Mouse (Mus musculus) hindbrain, embryonic 11.5 days (tissue): ENCODE measurements around the gene Fam166b. TPM values are rescaled to one million over a fixed set of nuclear protein-coding genes. Genes with fewer than 3 reads are reported as not detected.

Source experiments
- ATAC-seq: fragments of 200-750 bp; cut with Nextera tagmentation; 2 replicates; pipeline ENCODE4 v1.8.0; 2017; ENCODE audit warnings: mild to moderate bottlenecking, moderate TSS enrichment, moderate library complexity; ENCODE audit not compliant: low FRiP score
- DNase-seq: peaks from one replicate; pipeline ENCODE4 v3.0.0-alpha.2; 2015; ENCODE audit warnings: low spot score
- H3K27ac ChIP-seq: fragments of 300-500 bp; sonication (generic); 2 replicates; pipeline ENCODE4 v1.5.1; 2014; ENCODE audit warnings: mild to moderate bottlenecking, low read depth, low read length
- H3K27me3 ChIP-seq: fragments of 300-500 bp; sonication (generic); 2 replicates; pipeline ENCODE4 v1.6.1; 2014; ENCODE audit warnings: mild to moderate bottlenecking, low read length, moderate library complexity, mixed read lengths; ENCODE audit not compliant: control insufficient read depth, insufficient read depth
- H3K36me3 ChIP-seq: fragments of 300-500 bp; sonication (generic); 2 replicates; pipeline ENCODE4 v1.6.1; 2014; ENCODE audit warnings: mild to moderate bottlenecking, low read length, moderate library complexity, mixed read lengths; ENCODE audit not compliant: control insufficient read depth, insufficient read depth
- H3K4me1 ChIP-seq: fragments of 300-500 bp; sonication (generic); replicated peaks from 2 replicates; pipeline ENCODE4 v1.6.1; 2014; ENCODE audit warnings: low read length, mixed read lengths; ENCODE audit not compliant: control insufficient read depth, insufficient read depth
- H3K4me2 ChIP-seq: fragments of 300-500 bp; sonication (generic); replicated peaks from 2 replicates; pipeline ENCODE4 v1.6.1; 2014; ENCODE audit warnings: mild to moderate bottlenecking, low read depth, low read length
- H3K4me3 ChIP-seq: fragments of 300-500 bp; sonication (generic); 2 replicates; pipeline ENCODE4 v1.5.1; 2014; ENCODE audit warnings: low read depth, low read length
- H3K9ac ChIP-seq: fragments of 300-500 bp; sonication (generic); 2 replicates; pipeline ENCODE4 v1.6.1; 2014; ENCODE audit warnings: low read depth, low read length
- H3K9me3 ChIP-seq: fragments of 300-500 bp; sonication (generic); 2 replicates; pipeline ENCODE4 v1.6.1; 2016; ENCODE audit warnings: low read length; ENCODE audit not compliant: control insufficient read depth
- WGBS: fragments of 180-500 bp; shearing (Covaris S2); extraction: QIAGEN DNeasy Blood & Tissue Kit; methylation state at CpG from one replicate; pipeline ENCODE4 v1.1.7; 2014; 5-methylcytosine and 5-hydroxymethylcytosine counted together
- polyA plus RNA-seq: library from polyadenylated mRNA; unstranded; fragments of >200 nt; fragmentation: Nextera tagmentation; extraction: Ambion mirVana; gene quantifications from 2 replicates; pipeline ENCODE4 v1.2.1, GENCODE M21; 2014

The Fam166b gene
- polyA plus RNA-seq, 1 experiment from 2014 or later: 0.26 TPM

DNA sequence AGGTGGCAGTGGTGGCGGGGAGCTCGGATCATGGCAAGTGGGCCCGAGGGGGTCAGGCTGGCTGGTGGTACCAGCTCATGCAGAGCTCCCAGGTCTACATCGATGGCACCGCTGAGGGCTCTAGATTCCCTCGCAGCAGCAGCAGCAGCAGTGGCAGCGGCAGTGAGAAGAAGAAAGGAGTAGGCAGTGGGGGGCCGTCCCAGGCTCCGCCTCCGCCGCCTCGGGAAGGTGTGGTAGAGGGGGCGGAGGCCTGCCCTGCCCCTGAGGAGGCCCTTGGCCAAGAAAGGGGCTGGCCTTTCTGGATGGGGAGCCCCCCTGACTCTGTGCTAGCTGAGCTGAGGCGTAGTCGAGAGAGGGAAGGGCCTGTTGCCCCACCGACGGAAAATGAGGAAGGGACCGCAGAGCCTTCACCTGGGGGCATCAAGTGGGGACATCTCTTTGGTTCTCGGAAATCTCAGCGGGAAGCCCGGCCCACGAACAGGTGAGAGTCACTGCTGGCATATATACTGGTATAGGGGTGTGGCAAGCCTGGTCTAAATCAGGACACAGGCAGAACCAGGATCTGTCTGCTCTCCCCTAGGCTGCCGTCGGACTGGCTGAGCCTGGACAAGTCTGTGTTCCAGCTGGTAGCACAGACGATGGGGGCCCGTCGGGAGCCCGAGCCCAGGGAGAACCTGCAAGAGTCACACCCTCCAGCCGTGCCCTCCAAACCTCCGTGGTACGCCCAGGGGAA is 3.1 kb downstream of the Fam166b start:
- ATAC-seq: peak; percentile 17; the same call in 1 of the 2 replicates
- Histone ChIP-seq H3K27me3 (peaks cover 47% of the 10 kb centered on the region), H3K27ac (no peak overlapping the region), H3K9ac (peak overlapping the region; percentile 8; the same call in 1 of the 2 replicates), H3K4me3 (no peak overlapping the region), H3K36me3 (peaks cover 10% of the 10 kb centered on the region; the same call in 1 of the 2 replicates), H3K4me2 (no peak overlapping the region), H3K4me1 (peaks cover 9% of the 10 kb centered on the region; the same call in 1 of the 2 replicates), H3K9me3 (no peaks in the 10 kb centered on the region)
- peak; percentile 36 for DNase-seq
- WGBS: 15% methylated on average over 31 of the region's 31 CpGs

DNA sequence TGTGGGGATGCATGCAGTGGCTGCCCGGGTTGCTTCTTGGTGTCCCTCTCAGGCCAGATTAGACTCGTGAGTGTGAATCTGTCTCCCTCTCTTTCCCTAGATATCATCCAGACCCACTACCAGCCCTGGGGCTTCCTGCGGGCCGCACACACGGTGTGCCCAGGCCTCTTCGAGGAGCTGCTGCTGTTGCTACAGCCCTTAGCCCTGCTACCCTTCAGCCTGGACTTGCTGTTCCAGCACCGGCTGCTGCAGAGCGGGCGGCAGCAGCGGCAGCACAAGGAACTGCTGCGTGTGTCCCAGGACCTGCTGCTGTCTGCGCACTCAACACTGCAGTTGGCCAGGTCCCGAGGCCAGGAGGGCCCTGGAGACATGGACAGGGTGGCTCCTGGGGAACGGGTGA is 3.7 kb downstream of the Fam166b start:
- peak overlapping the region; percentile 8; the same call in 1 of the 2 replicates for H3K9ac ChIP-seq

DNA sequence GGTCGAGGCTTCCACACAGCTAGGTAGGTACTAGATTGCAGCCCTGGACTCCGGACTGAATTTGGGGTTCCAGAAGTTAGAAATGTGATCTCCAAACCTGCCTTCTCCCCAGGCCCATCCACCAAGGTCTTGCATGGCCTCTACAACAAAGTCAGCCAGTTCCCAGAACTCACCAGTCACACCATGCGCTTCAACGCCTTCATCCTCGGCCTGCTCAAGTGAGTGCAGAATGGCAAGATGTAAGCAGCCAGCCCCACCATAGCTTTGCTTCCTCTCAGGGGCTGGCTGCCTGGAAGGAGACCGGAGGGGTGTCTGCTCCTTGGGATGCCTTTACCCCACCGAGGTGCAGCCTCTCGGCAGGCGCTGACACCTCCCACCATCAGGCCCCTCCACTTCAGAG is 4.9 kb downstream of the Fam166b start:
- peaks cover 10% of the 10 kb centered on the region; the same call in 1 of the 2 replicates for H3K36me3 ChIP-seq
- peaks cover 47% of the 10 kb centered on the region for H3K27me3 ChIP-seq
- no peak overlapping the region for H3K4me2 ChIP-seq
- H3K9me3 ChIP-seq: no peaks in the 10 kb centered on the region
- ATAC-seq: no peak
- 81% methylated on average over 9 of the region's 9 CpGs for WGBS
- DNase-seq: no peak
- H3K4me1 ChIP-seq: peaks cover 9% of the 10 kb centered on the region; the same call in 1 of the 2 replicates
- H3K4me3 ChIP-seq: no peak overlapping the region
- H3K9ac ChIP-seq: no peak overlapping the region
- no peak overlapping the region for H3K27ac ChIP-seq

More for the DNA sequence above, 3.7 kb downstream of the Fam166b start:
- 21% methylated on average over 14 of the region's 14 CpGs for WGBS
- Histone ChIP-seq H3K27me3 (peaks cover 47% of the 10 kb centered on the region), H3K4me1 (peaks cover 9% of the 10 kb centered on the region; the same call in 1 of the 2 replicates), H3K4me3 (no peak overlapping the region), H3K9me3 (no peaks in the 10 kb centered on the region), H3K4me2 (no peak overlapping the region), H3K36me3 (peaks cover 10% of the 10 kb centered on the region; the same call in 1 of the 2 replicates), H3K27ac (no peak overlapping the region)
- DNase-seq: peak; percentile 27
- ATAC-seq: no peak

DNA sequence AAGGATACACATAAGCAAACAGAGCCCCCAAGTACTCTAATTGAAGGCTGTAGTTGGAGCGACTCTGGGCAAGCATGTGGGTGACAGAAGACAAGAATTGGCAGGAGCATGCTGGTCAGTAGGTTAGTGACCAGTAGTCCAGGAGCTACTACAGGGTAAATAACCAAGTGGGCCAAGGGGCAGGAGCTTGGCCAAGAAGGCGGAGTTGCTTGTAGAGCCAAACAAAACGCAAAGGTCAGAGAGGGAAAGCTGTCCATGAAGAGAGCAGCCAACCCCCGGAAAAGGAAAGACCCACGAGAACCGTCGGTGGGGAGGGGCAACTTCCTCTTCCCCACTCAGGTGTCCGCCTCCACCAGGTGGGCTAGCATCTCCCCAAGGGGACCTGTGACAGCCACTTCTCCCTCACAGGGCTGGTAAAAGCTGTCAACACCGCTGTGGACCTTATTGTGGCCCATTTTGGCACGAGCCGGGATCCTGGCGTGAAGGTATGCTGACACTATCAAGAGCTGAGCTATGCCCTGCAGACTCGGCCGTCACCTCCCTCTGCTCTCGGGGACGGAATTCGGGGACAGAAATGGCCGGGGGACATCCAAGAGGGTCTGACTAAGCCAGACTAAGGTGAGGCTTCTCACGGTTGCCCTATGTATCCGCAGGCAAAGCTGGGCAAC is 5.5 kb downstream of the Fam166b start:
- no peak for DNase-seq
- no peak overlapping the region for H3K9ac ChIP-seq
- 89% methylated on average over 19 of the region's 20 CpGs for WGBS
- H3K36me3 ChIP-seq: peaks cover 10% of the 10 kb centered on the region; the same call in 1 of the 2 replicates
- H3K4me3 ChIP-seq: no peak overlapping the region
- no peak overlapping the region for H3K27ac ChIP-seq
- H3K27me3 ChIP-seq: peaks cover 47% of the 10 kb centered on the region
- H3K4me1 ChIP-seq: peaks cover 6% of the 10 kb centered on the region; the same call in 1 of the 2 replicates
- ATAC-seq: no peak
- H3K9me3 ChIP-seq: no peaks in the 10 kb centered on the region
- no peak overlapping the region for H3K4me2 ChIP-seq

DNA sequence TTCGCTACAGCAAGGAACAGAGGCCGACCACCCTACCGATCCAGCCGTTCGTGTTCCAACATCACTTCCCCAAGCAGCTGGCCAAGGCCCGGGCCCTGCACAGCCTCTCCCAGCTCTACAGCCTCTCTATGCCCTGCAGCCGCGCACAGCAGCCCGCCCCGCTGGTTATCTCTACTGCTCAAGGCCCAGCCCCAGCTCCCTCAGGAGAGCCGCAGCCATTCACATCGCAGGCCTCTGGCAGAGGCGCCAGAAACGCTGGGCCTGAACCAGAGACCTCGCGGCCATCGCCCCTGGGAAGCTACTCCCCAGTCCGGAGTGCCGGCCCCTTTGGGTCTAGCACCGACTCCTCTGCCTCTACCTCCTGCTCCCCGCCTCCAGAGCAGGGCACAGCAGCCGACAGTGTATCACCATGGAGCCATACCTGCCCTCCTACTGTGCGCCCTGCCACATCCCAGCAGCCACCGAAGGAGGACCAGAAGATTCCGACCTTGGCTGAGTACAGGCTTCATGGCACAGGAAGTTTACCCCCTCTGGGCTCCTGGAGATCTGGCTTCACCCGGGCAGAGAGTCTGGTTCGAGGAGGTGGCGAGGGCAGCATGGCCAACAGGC is 7.2 kb downstream of the Fam166b start:
- no peak overlapping the region for H3K9ac ChIP-seq
- H3K27me3 ChIP-seq: peaks cover 31% of the 10 kb centered on the region
- no peaks in the 10 kb centered on the region for H3K9me3 ChIP-seq
- no peak overlapping the region for H3K27ac ChIP-seq
- 80% methylated on average over 28 of the region's 28 CpGs for WGBS
- no peak for ATAC-seq
- peaks cover 10% of the 10 kb centered on the region; the same call in 1 of the 2 replicates for H3K36me3 ChIP-seq
- peaks cover 6% of the 10 kb centered on the region; the same call in 1 of the 2 replicates for H3K4me1 ChIP-seq
- no peak overlapping the region for H3K4me3 ChIP-seq
- DNase-seq: no peak
- H3K4me2 ChIP-seq: no peak overlapping the region

DNA sequence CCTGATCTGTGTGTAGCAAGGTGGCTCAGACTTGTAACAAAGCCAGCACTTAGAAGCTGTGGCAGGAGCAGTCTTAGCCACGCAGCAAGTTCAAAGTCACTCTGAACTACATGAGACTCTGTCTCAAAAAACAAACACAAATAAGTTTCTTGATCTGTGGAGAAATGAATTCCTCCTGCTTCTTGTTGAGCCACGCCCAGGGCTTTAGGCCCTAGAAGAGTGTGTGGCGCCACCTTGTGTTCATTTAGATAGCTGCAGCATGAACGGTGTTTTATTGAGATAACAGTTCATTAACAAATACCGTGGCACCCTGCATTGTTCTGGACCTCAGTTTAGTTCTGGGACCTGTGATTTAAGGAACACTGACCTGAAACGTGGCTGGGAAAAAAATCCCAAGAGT is 8.6 kb downstream of the Fam166b start:
- peaks cover 10% of the 10 kb centered on the region; the same call in 1 of the 2 replicates for H3K36me3 ChIP-seq

DNA sequence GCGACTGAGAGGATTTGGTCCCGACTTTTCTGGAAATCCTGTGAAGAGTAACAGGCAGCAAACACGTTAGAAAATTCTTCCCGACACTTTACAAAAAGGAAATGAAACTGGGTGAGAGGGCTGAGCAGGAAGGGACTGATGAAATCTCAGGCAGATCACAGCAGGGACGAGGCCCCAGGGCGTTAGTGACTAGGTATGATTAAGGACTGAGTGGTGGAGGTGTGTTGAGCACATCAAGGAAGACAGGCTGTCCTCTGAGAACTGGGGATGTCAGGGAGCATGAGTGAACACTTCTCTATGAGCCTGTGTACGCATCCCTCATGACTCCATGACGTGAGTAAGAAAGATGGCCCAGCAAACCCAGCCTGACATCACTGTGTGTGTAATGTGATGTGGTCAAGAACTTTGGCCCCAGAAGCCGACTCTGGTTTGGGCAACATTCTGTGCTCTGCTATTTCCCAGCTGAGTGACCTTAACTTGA is 9.1 kb downstream of the Fam166b start:
- DNase-seq (no peak), ATAC-seq (no peak)
- Histone ChIP-seq H3K27me3 (peaks cover 12% of the 10 kb centered on the region), H3K4me1 (no peaks in the 10 kb centered on the region), H3K27ac (no peak overlapping the region), H3K4me2 (no peak overlapping the region), H3K9me3 (no peaks in the 10 kb centered on the region), H3K4me3 (no peak overlapping the region), H3K36me3 (peaks cover 10% of the 10 kb centered on the region; the same call in 1 of the 2 replicates), H3K9ac (no peak overlapping the region)
- 74% methylated on average over 9 of the region's 9 CpGs for WGBS

More for the DNA sequence above, 8.6 kb downstream of the Fam166b start:
- Histone ChIP-seq H3K4me1 (peaks cover 2% of the 10 kb centered on the region; the same call in 1 of the 2 replicates), H3K4me3 (no peak overlapping the region), H3K9me3 (no peaks in the 10 kb centered on the region), H3K4me2 (no peak overlapping the region), H3K9ac (no peak overlapping the region), H3K27me3 (peaks cover 17% of the 10 kb centered on the region), H3K27ac (no peak overlapping the region)
- ATAC-seq (no peak), DNase-seq (peak; percentile 89)
- 8% methylated on average over 6 of the region's 6 CpGs for WGBS

DNA sequence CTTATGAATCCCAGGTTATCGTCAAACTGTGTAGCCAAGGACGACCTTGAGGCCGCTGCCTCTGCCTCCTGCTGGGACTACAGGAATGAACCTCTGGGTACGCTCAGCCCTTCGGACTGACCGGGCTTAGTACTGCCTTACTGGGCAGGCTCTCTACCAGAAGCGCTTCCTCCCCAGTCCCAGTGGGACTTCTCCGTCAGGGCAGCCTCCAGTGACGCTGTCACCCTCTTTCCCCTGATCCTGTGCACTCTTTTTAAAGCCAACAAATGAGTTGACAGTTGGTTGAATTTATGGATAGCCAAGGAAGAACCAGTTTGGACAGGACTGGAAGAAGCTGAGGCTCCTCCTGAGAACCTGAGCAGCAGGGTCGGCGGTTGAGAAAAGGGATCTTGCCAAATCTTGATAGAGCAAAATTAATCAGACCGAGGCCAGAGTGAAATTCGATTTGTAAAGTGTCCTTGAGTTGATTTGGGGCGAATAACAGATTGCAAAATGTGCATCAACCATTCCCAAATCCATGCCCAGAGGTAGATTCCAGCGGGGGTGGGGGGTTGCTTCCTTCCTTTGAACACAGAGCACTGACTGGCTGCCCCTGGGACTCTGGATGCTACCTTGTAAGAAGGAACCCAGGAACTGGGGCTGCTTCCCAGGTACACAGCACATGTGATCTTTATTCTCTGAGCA is 9.8 kb downstream of the Fam166b start:
- DNase-seq: no peak
- no peaks in the 10 kb centered on the region for H3K4me1 ChIP-seq
- 0 out of 2 replicates have a peak, but pooled peaks cover 5% of the 10 kb centered on the region for H3K36me3 ChIP-seq
- H3K27ac ChIP-seq: no peak overlapping the region
- H3K4me3 ChIP-seq: no peak overlapping the region
- peaks cover 5% of the 10 kb centered on the region; the same call in 1 of the 2 replicates for H3K27me3 ChIP-seq
- H3K9me3 ChIP-seq: no peaks in the 10 kb centered on the region
- 56% methylated on average over 15 of the region's 15 CpGs for WGBS
- no peak overlapping the region for H3K9ac ChIP-seq
- no peak for ATAC-seq
- H3K4me2 ChIP-seq: no peak overlapping the region
